Mouse (Mus musculus) bone marrow macrophage, adult 2 months (primary cell): Measurements from ENCODE around the gene Tfap2b.

Experiments used
- CTCF ChIP-seq: IDR thresholded peaks from 2 replicates; pipeline ENCODE4 v1.5.1; 2012; ENCODE audit warnings: low read depth, mild to moderate bottlenecking, low read length, moderate library complexity
- POLR2A ChIP-seq: IDR thresholded peaks from 2 replicates; pipeline ENCODE4 v1.6.1; 2012; ENCODE audit warnings: mild to moderate bottlenecking, low read depth, low read length, borderline replicate concordance

- TF ChIP-seq POLR2A (no peak), CTCF (no peak)
Measured at GRCm38 (mm10) chr1:19237721-19238410, 29.2 kb downstream of the Tfap2b start.
